Mouse (Mus musculus) NIH3T3 (cell line): ENCODE results near the gene Med15.

Experiments
- DNase-seq: peaks from one replicate; pipeline ENCODE4 v3.0.0-alpha.2; 2012; ENCODE audit warnings: low read depth

Gene Med15

GRCm38 (mm10) chr16:17732021-17732420, 670 bp downstream of the Med15 start:
- DNase-seq, result peak; percentile 14

- peak; percentile 51 for DNase-seq
Measured at GRCm38 (mm10) chr16:17729974-17730373, 2.7 kb downstream of the Med15 start.

GRCm38 (mm10) chr16:17727179-17727861, 5.4 kb downstream of the Med15 start:
- peak; percentile 78 for DNase-seq

GRCm38 (mm10) chr16:17724448-17724847, 8.2 kb downstream of the Med15 start:
- DNase-seq, result no peak

- no peak for DNase-seq
Measured at GRCm38 (mm10) chr16:17723325-17723626, 9.4 kb downstream of the Med15 start.

- DNase-seq, result peak; percentile 91
Measured at GRCm38 (mm10) chr16:17722461-17723324, 10.0 kb downstream of the Med15 start.

GRCm38 (mm10) chr16:17721822-17722460, 10.8 kb downstream of the Med15 start:
- no peak for DNase-seq

- peak; percentile 38 for DNase-seq
Measured at GRCm38 (mm10) chr16:17721114-17721808, 11.4 kb downstream of the Med15 start.

- DNase-seq, result no peak
Measured at GRCm38 (mm10) chr16:17717791-17718190, 14.9 kb downstream of the Med15 start.

- DNase-seq, result no peak
Measured at GRCm38 (mm10) chr16:17707541-17707940, 25.1 kb downstream of the Med15 start.

- no peak for DNase-seq
Measured at GRCm38 (mm10) chr16:17701043-17701405, 31.7 kb downstream of the Med15 start.

GRCm38 (mm10) chr16:17700386-17701042, 32.2 kb downstream of the Med15 start:
- no peak for DNase-seq

GRCm38 (mm10) chr16:17694860-17695259, 37.8 kb downstream of the Med15 start:
- no peak for DNase-seq

- no peak for DNase-seq
Measured at GRCm38 (mm10) chr16:17669886-17670285, 62.8 kb downstream of the Med15 start.

- no peak for DNase-seq
Measured at GRCm38 (mm10) chr16:17665568-17665967, 67.1 kb downstream of the Med15 start.

- no peak for DNase-seq
Measured at GRCm38 (mm10) chr16:17656212-17656871, 76.3 kb downstream of the Med15 start.

- DNase-seq, result no peak
Measured at GRCm38 (mm10) chr16:17654188-17654795, 78.4 kb downstream of the Med15 start.

- no peak for DNase-seq
Measured at GRCm38 (mm10) chr16:17653601-17654000, 79.1 kb downstream of the Med15 start.

- DNase-seq, result no peak
Measured at GRCm38 (mm10) chr16:17652607-17653006, 80.1 kb downstream of the Med15 start.

GRCm38 (mm10) chr16:17650711-17651110, 82.0 kb downstream of the Med15 start:
- DNase-seq, result no peak
